Mouse (Mus musculus): ENCODE results near the gene Rab34. TPM values are rescaled to one million over a fixed set of nuclear protein-coding genes. Genes with fewer than 3 reads are reported as not detected.

The Rab34 gene
- polyA plus RNA-seq, 1 experiment: 67.6 TPM

GRCm38 (mm10) chr11:78165761-78166109 lies 22.5 kb upstream of the Rab34 start:
- no peak for DNase-seq (ENCODE audit: low read depth)
- no peak for TF ChIP-seq CTCF (IDR thresholded peaks at IDR 0.05; ENCODE audit: borderline replicate concordance, extremely low read depth, insufficient read depth, insufficient read length)
- no peak for TF ChIP-seq POLR2A (IDR thresholded peaks at IDR 0.05; ENCODE audit: borderline replicate concordance, extremely low read depth, insufficient read depth, insufficient read length, poor library complexity, severe bottlenecking)

- DNase-seq (ENCODE audit: low read depth): no peak
- TF ChIP-seq CTCF (IDR thresholded peaks at IDR 0.05; ENCODE audit: borderline replicate concordance, extremely low read depth, insufficient read depth, insufficient read length): no peak
- TF ChIP-seq POLR2A (IDR thresholded peaks at IDR 0.05; ENCODE audit: borderline replicate concordance, extremely low read depth, insufficient read depth, insufficient read length, poor library complexity, severe bottlenecking): no peak
Measured at GRCm38 (mm10) chr11:78166161-78166560, 22.1 kb upstream of the Rab34 start.

GRCm38 (mm10) chr11:78166640-78167039 lies 21.6 kb upstream of the Rab34 start:
- TF ChIP-seq POLR2A (IDR thresholded peaks at IDR 0.05; ENCODE audit: borderline replicate concordance, extremely low read depth, insufficient read depth, insufficient read length, poor library complexity, severe bottlenecking) (no peak), CTCF (IDR thresholded peaks at IDR 0.05; ENCODE audit: borderline replicate concordance, extremely low read depth, insufficient read depth, insufficient read length) (no peak)
- no peak for DNase-seq (ENCODE audit: low read depth)

GRCm38 (mm10) chr11:78167257-78167959 lies 20.8 kb upstream of the Rab34 start:
- no peak for TF ChIP-seq CTCF (IDR thresholded peaks at IDR 0.05; ENCODE audit: borderline replicate concordance, extremely low read depth, insufficient read depth, insufficient read length)
- TF ChIP-seq POLR2A (IDR thresholded peaks at IDR 0.05; ENCODE audit: borderline replicate concordance, extremely low read depth, insufficient read depth, insufficient read length, poor library complexity, severe bottlenecking): no peak
- DNase-seq (ENCODE audit: low read depth): no peak

- TF ChIP-seq POLR2A (IDR thresholded peaks at IDR 0.05; ENCODE audit: borderline replicate concordance, extremely low read depth, insufficient read depth, insufficient read length, poor library complexity, severe bottlenecking) (no peak), CTCF (IDR thresholded peaks at IDR 0.05; ENCODE audit: borderline replicate concordance, extremely low read depth, insufficient read depth, insufficient read length) (no peak)
- no peak for DNase-seq (ENCODE audit: low read depth)
Measured at GRCm38 (mm10) chr11:78168541-78169468, 19.4 kb upstream of the Rab34 start.

- DNase-seq (ENCODE audit: low read depth): no peak
- no peak for TF ChIP-seq CTCF (IDR thresholded peaks at IDR 0.05; ENCODE audit: borderline replicate concordance, extremely low read depth, insufficient read depth, insufficient read length)
- TF ChIP-seq POLR2A (IDR thresholded peaks at IDR 0.05; ENCODE audit: borderline replicate concordance, extremely low read depth, insufficient read depth, insufficient read length, poor library complexity, severe bottlenecking): no peak
Measured at GRCm38 (mm10) chr11:78170306-78170705, 17.9 kb upstream of the Rab34 start.

GRCm38 (mm10) chr11:78171328-78171727 lies 16.9 kb upstream of the Rab34 start:
- no peak for TF ChIP-seq CTCF (IDR thresholded peaks at IDR 0.05; ENCODE audit: borderline replicate concordance, extremely low read depth, insufficient read depth, insufficient read length)
- no peak for TF ChIP-seq POLR2A (IDR thresholded peaks at IDR 0.05; ENCODE audit: borderline replicate concordance, extremely low read depth, insufficient read depth, insufficient read length, poor library complexity, severe bottlenecking)

GRCm38 (mm10) chr11:78172034-78172747 lies 16.0 kb upstream of the Rab34 start:
- TF ChIP-seq CTCF (IDR thresholded peaks at IDR 0.05; ENCODE audit: borderline replicate concordance, extremely low read depth, insufficient read depth, insufficient read length): peak; percentile 17; the same call in 1 of the 2 replicates
- TF ChIP-seq POLR2A (IDR thresholded peaks at IDR 0.05; ENCODE audit: borderline replicate concordance, extremely low read depth, insufficient read depth, insufficient read length, poor library complexity, severe bottlenecking): no peak
- no peak for DNase-seq (ENCODE audit: low read depth)

More at GRCm38 (mm10) chr11:78171328-78171727, 16.9 kb upstream of the Rab34 start:
- DNase-seq (ENCODE audit: low read depth): no peak

GRCm38 (mm10) chr11:78172748-78173383 lies 15.4 kb upstream of the Rab34 start:
- TF ChIP-seq CTCF (IDR thresholded peaks at IDR 0.05; ENCODE audit: borderline replicate concordance, extremely low read depth, insufficient read depth, insufficient read length): no peak
- TF ChIP-seq POLR2A (IDR thresholded peaks at IDR 0.05; ENCODE audit: borderline replicate concordance, extremely low read depth, insufficient read depth, insufficient read length, poor library complexity, severe bottlenecking): no peak
- DNase-seq (ENCODE audit: low read depth): no peak

GRCm38 (mm10) chr11:78174506-78174905 lies 13.7 kb upstream of the Rab34 start:
- no peak for DNase-seq (ENCODE audit: low read depth)

More at GRCm38 (mm10) chr11:78174506-78174905, 13.7 kb upstream of the Rab34 start:
- no peak for TF ChIP-seq CTCF (IDR thresholded peaks at IDR 0.05; ENCODE audit: borderline replicate concordance, extremely low read depth, insufficient read depth, insufficient read length)
- no peak for TF ChIP-seq POLR2A (IDR thresholded peaks at IDR 0.05; ENCODE audit: borderline replicate concordance, extremely low read depth, insufficient read depth, insufficient read length, poor library complexity, severe bottlenecking)
